Mouse (Mus musculus) right cerebral cortex, postnatal 25 days (tissue): ENCODE data around the gene Kcnj10.
A peak's percentile ranks its signal among the peaks of the same experiment; 100 is the strongest.

Experiments used
- DNase-seq: peaks from one replicate; pipeline ENCODE4 v3.0.0; 2022

Gene Kcnj10

GRCm38 (mm10) chr1:172387246-172387645, 46.2 kb downstream of the Kcnj10 start:
- no peak for DNase-seq

GRCm38 (mm10) chr1:172390769-172391168, 49.8 kb downstream of the Kcnj10 start:
- no peak for DNase-seq

GRCm38 (mm10) chr1:172391807-172392581, 51.0 kb downstream of the Kcnj10 start:
- no peak for DNase-seq

- no peak for DNase-seq
Measured at GRCm38 (mm10) chr1:172392643-172393170, 51.7 kb downstream of the Kcnj10 start.

- no peak for DNase-seq
Measured at GRCm38 (mm10) chr1:172393739-172394138, 52.7 kb downstream of the Kcnj10 start.

- no peak for DNase-seq
Measured at GRCm38 (mm10) chr1:172396996-172397752, 56.2 kb downstream of the Kcnj10 start.

GRCm38 (mm10) chr1:172406077-172406706, 65.2 kb downstream of the Kcnj10 start:
- no peak for DNase-seq

- no peak for DNase-seq
Measured at GRCm38 (mm10) chr1:172408996-172409395, 68.0 kb downstream of the Kcnj10 start.

- no peak for DNase-seq
Measured at GRCm38 (mm10) chr1:172409431-172409830, 68.4 kb downstream of the Kcnj10 start.

GRCm38 (mm10) chr1:172410806-172411205, 69.8 kb downstream of the Kcnj10 start:
- peak; percentile 22 for DNase-seq

GRCm38 (mm10) chr1:172412204-172412603, 71.2 kb downstream of the Kcnj10 start:
- peak; percentile 68 for DNase-seq

GRCm38 (mm10) chr1:172413491-172414230, 72.7 kb downstream of the Kcnj10 start:
- DNase-seq = no peak

- no peak for DNase-seq
Measured at GRCm38 (mm10) chr1:172414231-172414585, 73.2 kb downstream of the Kcnj10 start.

- DNase-seq = no peak
Measured at GRCm38 (mm10) chr1:172415061-172415460, 74.1 kb downstream of the Kcnj10 start.

- no peak for DNase-seq
Measured at GRCm38 (mm10) chr1:172418173-172418572, 77.2 kb downstream of the Kcnj10 start.

- no peak for DNase-seq
Measured at GRCm38 (mm10) chr1:172418642-172419041, 77.6 kb downstream of the Kcnj10 start.

- no peak for DNase-seq
Measured at GRCm38 (mm10) chr1:172420181-172420580, 79.2 kb downstream of the Kcnj10 start.

GRCm38 (mm10) chr1:172423393-172423792, 82.4 kb downstream of the Kcnj10 start:
- DNase-seq = no peak
